Mouse (Mus musculus) induced T-regulatory cell, adult 2 months (primary cell): ENCODE measurements around the gene Ncbp3.

Experiments used
- DNase-seq: peaks from one replicate; pipeline ENCODE4 v3.0.0-alpha.2; 2012; ENCODE audit warnings: low read depth

Gene Ncbp3

DNA sequence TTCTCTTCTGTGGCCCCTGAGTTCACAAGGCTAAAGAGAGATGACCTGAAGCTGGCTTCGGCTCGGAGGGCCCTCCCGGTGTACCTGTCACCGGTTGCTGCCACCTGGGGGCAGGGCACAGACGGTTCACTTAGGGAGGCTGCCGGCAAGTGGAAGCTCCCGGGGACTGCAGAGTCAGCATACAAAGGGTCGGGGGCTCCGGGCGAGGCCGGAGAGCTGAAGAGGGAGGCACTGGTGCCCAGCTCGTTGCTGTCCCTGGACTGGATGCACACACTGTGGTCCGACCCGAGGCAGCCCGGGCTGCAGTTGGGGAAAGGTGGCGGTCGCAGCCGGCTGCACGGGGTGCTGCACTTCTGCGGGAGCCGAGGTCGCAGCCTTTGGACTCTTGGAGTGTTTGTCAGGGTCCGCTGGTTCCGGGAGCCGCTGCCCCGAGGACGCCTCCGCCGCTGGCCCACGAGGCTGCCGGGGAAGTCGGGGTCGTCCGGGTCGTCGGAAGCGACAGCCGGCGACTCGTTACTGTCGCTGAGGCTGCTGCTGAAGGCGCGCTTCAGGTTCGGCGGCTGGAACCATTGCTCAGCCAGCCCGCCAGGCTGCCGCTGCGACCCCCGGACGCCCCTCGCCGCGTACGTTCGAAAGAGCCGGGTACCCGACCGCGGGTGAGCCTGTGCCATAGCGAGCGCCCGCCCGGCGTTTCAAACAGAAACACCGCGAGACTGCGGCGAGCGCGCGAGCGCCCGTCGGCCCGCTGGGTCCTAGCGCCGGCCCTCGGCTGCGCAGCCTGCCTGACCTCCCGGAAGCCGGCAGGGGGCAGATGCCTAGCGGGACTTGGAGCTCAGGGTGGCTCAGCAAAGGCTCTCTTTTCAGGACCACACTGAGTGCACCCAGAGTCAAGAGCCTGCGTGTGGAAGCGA, 90.3 kb downstream of the Ncbp3 start, which contains the start of gene Haspin:
Gene Haspin, minus strand, starts transcription at position 704 of the 911 bp plus-strand sequence.
- peak; percentile 92 for DNase-seq
